Mouse (Mus musculus) gonadal fat pad, adult 2 months (tissue): ENCODE measurements around the gene Nrcam. TPM values are rescaled to one million over a fixed set of nuclear protein-coding genes. Genes with fewer than 3 reads are reported as not detected.

Source experiments
- DNase-seq: peaks from one replicate; pipeline ENCODE4 v3.0.0-alpha.2; 2012; ENCODE audit warnings: low read depth
- polyA plus RNA-seq: library from polyadenylated mRNA; depleted of rRNA; stranded (reverse); fragments of >200 nt; gene quantifications from 2 replicates; pipeline ENCODE4 v1.2.3, GENCODE M21; 2012

Nrcam gene
- polyA plus RNA-seq, 1 experiment, result 0.24 TPM

DNA sequence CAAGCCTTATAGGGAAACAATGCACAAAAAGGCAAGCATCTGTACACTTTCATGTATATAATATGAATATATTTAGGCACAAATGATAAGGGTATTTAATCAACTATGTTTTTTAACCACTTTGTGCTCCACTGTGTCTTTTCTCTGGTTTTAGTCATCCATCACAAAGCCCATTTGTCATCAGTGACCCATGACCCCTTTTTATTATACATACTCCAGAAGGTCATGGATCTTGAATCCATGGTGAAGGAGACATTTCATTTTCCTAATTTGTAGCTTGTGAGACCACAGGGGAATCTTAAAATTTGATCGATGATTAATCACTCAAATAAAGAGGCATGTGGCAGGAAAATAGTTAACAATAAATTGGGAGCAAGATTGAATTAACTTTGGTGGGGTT is 29.2 kb downstream of the Nrcam start:
- DNase-seq, result no peak

DNA sequence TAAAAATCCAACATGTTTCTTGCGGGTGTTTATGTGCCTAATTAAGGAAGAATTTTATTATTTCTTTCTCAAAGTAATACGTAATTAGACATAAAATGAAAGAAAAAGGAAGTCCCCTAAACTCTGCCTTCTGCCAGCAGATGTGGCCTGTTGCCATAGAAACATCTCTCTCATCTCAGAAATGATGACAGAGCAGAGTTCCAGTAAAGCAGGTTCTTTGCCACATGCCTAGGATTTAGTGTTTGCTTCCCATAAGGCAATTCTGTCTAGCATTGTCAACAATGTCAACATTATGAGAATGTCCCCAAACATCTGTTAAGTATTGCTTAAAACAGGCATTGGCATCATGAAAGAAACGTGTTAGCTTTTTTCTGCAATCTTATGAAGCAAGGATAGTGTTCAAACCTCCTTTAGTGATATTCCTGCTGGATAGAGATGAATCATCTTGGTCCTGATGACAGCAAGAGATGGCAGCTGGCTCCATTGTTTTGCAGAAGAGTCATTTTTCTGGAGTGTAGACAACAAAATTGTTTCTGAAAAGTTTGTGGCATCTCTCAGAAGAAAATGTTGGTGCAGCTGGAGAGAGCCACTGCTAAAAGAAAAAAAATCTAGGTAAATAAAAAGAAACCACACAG is 42.5 kb downstream of the Nrcam start:
- no peak for DNase-seq

- DNase-seq, result no peak
Observed at GRCm38 (mm10) chr12:44375956-44376355, 47.3 kb downstream of the Nrcam start.

- no peak for DNase-seq
Observed at GRCm38 (mm10) chr12:44378431-44379161, 49.9 kb downstream of the Nrcam start.

- no peak for DNase-seq
Observed at GRCm38 (mm10) chr12:44380805-44381204, 52.1 kb downstream of the Nrcam start.

DNA sequence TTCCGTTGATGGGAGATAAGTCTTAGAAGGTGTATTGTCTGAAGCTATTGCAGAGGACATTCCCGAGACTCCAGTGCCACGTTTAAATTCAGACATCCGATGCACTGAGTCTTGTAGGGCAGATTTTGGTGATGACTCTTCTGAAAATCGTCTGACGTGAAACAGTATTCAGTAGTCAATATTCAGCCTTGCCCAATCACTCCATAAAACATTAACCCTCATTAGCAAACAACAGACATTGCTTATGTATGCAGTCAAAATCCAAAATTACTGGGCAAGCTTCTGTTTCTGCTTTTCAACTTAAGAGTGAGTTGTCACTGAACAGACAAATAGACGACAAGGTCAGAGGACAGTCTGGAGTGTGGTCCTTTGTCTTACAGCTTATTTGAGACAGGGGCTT is 57.7 kb downstream of the Nrcam start:
- no peak for DNase-seq

DNA sequence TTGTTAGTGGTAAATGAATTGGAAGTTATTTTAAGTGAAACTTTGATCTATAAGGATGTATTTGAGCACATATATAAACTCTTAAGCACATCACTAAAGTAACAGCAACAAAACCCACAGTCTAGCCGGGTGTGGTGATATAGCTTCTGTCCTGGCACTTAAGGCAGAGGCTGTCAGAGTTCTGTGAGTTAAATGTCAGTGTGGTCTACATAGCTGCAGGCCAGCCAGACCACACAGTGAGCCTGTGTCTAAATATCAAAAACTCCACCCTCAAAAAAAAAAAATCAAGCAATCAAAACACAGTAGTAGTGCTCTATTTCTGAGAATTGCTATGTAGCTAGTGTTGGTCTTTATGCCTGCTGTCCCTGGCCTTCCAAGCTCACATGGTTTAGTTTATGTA is 59.5 kb downstream of the Nrcam start:
- no peak for DNase-seq

DNA sequence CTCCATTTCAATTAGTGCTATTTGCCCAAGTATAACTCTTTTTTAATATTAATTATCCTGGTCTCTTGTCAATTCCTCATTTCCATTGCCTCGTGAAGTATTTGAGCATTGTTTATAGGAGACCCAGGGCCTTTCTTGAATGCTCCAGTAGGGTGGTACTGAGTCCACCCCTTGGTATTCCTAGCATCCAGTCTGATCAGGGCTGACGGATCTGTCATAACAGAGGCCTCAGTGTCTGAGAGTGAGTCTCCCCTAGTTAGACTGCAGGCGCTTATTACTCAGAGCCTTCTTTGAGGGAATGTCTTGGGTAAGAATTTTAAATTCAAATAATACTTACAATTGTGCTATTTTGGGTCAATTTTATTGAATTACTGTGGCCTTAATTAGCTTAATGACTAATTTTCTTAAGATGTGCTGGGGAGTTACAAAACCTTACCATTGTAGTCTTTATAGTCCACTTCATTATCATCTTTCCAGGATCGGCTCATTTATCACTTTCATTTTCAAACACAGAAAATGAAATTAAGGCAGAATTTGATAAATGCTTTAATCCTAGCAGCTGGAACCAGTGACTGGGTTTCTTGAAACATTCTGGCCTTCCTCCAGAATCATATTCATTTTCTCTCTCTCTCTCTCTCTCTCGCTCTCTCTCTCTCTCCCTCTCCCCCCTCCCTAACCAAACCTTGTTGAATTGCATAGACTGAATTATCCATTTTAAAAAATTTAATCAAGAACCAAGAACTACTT is 61.9 kb downstream of the Nrcam start:
- DNase-seq, result no peak

- no peak for DNase-seq
Observed at GRCm38 (mm10) chr12:44394901-44395300, 66.2 kb downstream of the Nrcam start.

DNA sequence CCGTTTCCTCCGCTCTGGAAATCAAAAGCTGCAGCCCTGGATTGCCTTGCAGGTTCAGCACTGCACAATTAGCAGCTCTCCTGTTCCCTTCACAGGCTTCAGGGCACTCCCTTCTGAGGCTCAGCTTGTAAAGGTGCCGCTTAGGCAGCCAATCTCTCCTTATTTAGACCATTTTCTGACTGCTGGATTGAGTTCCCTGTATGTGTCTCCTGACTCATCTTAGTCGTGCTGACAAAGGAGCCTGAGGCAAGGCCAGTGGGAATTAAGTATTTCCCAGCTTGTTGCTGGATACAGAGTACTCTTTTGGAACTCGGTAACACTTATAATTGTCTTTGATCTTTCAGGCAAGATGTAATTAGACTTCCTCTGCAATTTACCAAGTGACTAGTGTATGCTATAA is 69.1 kb downstream of the Nrcam start:
- DNase-seq, result no peak

DNA sequence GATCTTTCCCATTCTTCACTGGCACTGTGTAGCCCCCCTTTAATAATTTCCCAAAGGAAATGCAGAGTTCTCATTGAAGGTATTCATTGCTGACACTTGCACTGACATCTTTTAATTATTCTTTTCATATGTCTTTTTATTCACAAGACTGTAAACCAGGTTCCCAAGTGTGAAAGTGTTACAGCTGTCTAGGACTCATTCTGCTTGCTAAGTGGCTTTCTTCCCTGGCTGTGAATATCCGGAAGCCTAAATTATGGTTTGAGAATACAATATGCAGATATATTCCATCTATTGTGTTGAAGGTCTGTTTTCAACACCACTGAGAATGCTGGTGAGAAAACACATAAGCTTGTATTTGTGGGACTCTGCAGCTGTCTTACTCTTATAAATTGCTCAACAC is 73.4 kb downstream of the Nrcam start:
- DNase-seq, result no peak

DNA sequence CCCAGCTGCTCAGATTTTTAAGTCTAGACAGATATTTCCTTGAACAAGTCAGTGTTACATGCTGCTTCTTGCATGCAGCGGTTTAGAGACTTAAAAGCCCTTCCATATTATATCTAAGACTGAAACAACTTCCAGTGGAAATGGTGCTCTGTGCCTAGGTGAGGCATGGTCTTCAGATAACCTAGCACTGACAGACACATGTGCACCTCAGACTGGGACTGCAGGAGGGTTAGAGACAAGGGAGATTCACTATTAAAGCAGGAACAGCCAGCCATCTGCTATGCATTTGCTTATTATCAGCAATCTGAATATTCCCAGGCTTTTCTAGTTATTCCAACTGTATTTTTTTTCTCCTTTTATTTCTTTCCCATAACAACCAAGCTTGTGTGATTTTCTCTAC is 74.6 kb downstream of the Nrcam start:
- DNase-seq, result no peak

DNA sequence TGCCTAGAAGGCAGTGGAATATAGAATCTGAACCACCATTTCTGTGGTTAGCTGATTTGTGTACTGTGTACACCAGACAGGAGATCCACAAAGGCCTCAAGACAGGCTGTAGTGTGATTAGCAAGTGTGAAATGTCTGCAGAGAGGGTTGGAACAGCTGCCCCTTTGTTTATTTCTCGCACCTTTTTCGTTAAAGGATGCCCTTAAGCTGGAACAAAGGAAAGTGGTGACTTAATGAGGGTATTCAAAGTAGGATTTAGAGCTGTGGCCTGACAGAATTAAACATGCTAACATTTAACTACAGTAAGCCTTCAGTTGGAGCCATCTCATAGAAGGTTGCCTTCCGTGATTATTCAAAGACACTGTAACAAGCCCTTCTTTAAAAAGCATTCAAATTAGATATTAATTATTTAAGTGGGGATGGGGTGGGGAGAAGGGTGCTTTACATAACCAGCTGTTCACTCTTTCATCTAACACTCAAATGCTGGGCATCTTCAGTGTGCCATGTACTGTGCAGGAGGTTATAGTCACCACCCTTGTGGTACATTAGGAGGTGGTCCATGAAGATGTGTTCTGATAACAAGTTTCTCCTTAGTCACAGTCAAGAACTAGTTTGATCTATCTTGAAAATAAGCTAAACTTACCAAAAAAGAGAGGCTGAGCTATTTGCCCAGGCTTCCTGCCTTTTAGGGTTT is 75.2 kb downstream of the Nrcam start:
- DNase-seq, result no peak

- no peak for DNase-seq
Observed at GRCm38 (mm10) chr12:44409786-44410185, 81.1 kb downstream of the Nrcam start.

GRCm38 (mm10) chr12:44411031-44411430 is 82.3 kb downstream of the Nrcam start:
- DNase-seq, result no peak

DNA sequence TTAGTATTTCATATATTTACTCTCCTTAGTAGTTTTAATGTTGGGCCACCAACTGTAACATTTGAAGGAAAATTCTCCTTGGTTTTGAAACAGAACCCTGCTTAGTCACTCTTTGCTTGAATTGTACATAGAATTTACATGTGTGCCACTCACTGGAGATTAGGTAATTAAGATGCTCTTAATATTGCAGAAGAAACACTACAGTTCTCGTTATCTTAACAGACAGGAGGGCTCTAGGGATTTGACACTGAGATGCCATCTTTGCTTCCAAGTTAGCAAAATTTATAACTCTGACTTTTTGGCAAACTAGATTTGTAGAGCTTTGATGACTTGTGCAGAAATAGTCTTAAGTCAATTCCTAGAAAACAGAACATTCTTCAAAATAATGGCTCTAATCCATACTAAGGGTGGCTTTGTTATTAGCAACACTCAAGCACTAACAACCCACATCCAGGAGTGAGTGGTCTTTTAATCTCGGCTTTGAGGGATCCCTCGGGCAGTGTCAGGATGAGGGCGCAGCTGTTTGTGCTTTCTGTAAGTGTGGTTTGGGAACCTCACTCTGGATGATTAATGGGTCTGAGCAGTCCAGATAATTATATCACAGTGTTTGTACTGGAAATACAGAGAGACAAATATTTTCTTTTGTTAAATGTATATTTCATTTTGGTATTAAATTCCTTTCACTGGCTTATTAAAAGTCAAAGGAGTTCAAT is 93.6 kb downstream of the Nrcam start:
- DNase-seq, result no peak

DNA sequence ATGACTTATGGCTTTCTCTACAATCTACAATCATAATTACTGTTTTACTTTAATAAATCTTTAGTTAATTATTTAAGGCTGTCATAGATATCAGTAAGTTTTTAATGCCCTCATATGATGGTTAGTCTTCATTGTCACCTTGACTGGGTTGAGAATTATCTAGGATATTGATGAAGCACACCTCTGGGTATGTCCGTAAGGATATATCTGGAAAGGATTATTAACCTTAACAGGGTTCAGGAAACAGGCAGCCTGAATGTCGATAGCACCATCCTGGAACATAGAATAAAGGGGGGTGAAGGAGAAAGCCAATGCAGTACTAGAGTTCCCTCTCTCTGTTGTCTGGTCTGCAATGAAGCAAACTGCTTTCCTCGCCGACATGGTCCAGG is 94.2 kb downstream of the Nrcam start:
- no peak for DNase-seq

DNA sequence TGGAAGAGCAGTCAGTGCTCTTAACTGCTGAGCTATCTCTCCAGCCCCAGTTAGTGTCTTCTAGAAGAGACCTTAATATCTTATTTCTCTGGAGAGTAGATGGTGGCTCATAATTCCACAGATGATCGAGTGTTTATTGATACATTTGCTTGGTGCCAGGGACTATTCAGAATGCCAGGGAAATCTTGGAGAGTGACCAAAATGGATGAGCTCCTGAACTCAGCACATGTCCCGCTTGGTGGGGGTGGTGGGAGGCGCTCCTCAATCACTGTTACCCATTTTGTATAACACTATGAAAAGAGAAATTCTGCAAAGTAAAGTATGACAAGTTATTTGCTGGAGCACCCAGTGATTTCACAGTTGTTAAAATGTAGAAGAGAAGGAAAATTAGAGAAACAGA is 95.3 kb downstream of the Nrcam start:
- DNase-seq, result no peak

DNA sequence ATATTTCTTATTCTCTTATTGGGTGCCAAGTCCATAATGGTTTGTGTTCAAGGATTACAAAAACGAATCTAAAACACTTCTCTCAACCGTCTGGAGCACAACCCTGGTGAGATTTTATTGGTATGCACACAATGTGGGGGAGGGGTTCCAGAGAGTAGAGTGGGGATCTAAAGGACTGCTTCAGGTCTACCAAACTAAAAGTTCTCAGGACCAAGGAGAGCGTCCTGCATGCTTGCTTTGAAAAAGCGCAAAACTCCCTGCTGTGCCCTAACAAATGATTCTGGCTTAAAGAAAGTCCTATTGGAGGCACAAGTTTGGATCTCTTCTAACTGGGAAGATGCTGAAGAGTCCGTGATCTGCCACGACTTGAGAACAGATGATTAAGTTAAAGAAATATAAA is 96.4 kb downstream of the Nrcam start:
- DNase-seq, result no peak

GRCm38 (mm10) chr12:44430335-44430734 is 101.7 kb downstream of the Nrcam start:
- DNase-seq, result no peak

GRCm38 (mm10) chr12:44430996-44431395 is 102.3 kb downstream of the Nrcam start:
- DNase-seq, result no peak

- DNase-seq, result no peak
Observed at GRCm38 (mm10) chr12:44432727-44433126, 104.0 kb downstream of the Nrcam start.
